Mouse (Mus musculus) neural tube, embryonic 13.5 days (tissue): ENCODE data around the gene Msrb1. TPM values are rescaled to one million over a fixed set of nuclear protein-coding genes. Genes with fewer than 3 reads are reported as not detected.
"Not testable (repeated sequence)": the region's sequence is repeated elsewhere in the genome, so short reads cannot be mapped to it uniquely, and the experiment has no call there.

Experiments used
- ATAC-seq: fragments of 200-750 bp; cut with Nextera tagmentation; 2 replicates; pipeline ENCODE4 v1.8.0; 2017; ENCODE audit warnings: low read depth, mild to moderate bottlenecking, moderate TSS enrichment, moderate library complexity
- H3K27ac ChIP-seq: fragments of 300-500 bp; sonication (generic); replicated peaks from 2 replicates; pipeline ENCODE4 v1.5.1; 2015; ENCODE audit warnings: moderate library complexity, mild to moderate bottlenecking, inconsistent platforms
- H3K27me3 ChIP-seq: fragments of 300-500 bp; sonication (generic); 2 replicates; pipeline ENCODE4 v1.6.1; 2015; ENCODE audit warnings: mild to moderate bottlenecking, inconsistent platforms
- H3K36me3 ChIP-seq: fragments of 300-500 bp; sonication (generic); 2 replicates; pipeline ENCODE4 v1.6.1; 2015; ENCODE audit warnings: mild to moderate bottlenecking, inconsistent platforms
- H3K4me1 ChIP-seq: fragments of 300-500 bp; sonication (generic); replicated peaks from 2 replicates; pipeline ENCODE4 v1.6.1; 2015; ENCODE audit warnings: inconsistent platforms
- H3K4me2 ChIP-seq: fragments of 300-500 bp; sonication (generic); 2 replicates; pipeline ENCODE4 v1.6.1; 2015; ENCODE audit warnings: inconsistent platforms, mild to moderate bottlenecking, moderate library complexity
- H3K4me3 ChIP-seq: fragments of 300-500 bp; sonication (generic); 2 replicates; pipeline ENCODE4 v1.5.1; 2015; ENCODE audit warnings: mild to moderate bottlenecking, inconsistent platforms
- H3K9ac ChIP-seq: fragments of 300-500 bp; sonication (generic); 2 replicates; pipeline ENCODE4 v1.6.1; 2015; ENCODE audit warnings: moderate library complexity, mild to moderate bottlenecking, inconsistent platforms
- H3K9me3 ChIP-seq: fragments of 300-500 bp; sonication (generic); 2 replicates; pipeline ENCODE4 v1.6.1; 2016; ENCODE audit warnings: inconsistent platforms
- WGBS: fragments of 180-500 bp; shearing (Covaris S2); methylation state at CpG from one replicate; pipeline ENCODE4 v1.1.7; 2015; 5-methylcytosine and 5-hydroxymethylcytosine counted together
- polyA plus RNA-seq: library from polyadenylated mRNA; unstranded; fragments of >200 nt; fragmentation: Nextera tagmentation; extraction: Ambion mirVana; gene quantifications from 2 replicates; pipeline ENCODE4 v1.2.1, GENCODE M21; 2015

Msrb1 gene
- polyA plus RNA-seq, 1 experiment from 2014 or later = 29.4 TPM

GRCm38 (mm10) chr17:24705821-24706220 lies 30.6 kb upstream of the Msrb1 start:
- no peak for ATAC-seq
- H3K36me3 ChIP-seq = peaks cover 44% of the 10 kb centered on the region
- WGBS = 98% methylated on average over 3 of the region's 3 CpGs
- H3K4me2 ChIP-seq = peak overlapping the region; percentile 87; the same call in 1 of the 2 replicates
- no peak overlapping the region for H3K4me3 ChIP-seq
- no peak overlapping the region for H3K9ac ChIP-seq
- H3K4me1 ChIP-seq = peaks cover 20% of the 10 kb centered on the region
- no peak overlapping the region for H3K27ac ChIP-seq
- no peaks in the 10 kb centered on the region for H3K27me3 ChIP-seq
- no peaks in the 10 kb centered on the region for H3K9me3 ChIP-seq

DNA sequence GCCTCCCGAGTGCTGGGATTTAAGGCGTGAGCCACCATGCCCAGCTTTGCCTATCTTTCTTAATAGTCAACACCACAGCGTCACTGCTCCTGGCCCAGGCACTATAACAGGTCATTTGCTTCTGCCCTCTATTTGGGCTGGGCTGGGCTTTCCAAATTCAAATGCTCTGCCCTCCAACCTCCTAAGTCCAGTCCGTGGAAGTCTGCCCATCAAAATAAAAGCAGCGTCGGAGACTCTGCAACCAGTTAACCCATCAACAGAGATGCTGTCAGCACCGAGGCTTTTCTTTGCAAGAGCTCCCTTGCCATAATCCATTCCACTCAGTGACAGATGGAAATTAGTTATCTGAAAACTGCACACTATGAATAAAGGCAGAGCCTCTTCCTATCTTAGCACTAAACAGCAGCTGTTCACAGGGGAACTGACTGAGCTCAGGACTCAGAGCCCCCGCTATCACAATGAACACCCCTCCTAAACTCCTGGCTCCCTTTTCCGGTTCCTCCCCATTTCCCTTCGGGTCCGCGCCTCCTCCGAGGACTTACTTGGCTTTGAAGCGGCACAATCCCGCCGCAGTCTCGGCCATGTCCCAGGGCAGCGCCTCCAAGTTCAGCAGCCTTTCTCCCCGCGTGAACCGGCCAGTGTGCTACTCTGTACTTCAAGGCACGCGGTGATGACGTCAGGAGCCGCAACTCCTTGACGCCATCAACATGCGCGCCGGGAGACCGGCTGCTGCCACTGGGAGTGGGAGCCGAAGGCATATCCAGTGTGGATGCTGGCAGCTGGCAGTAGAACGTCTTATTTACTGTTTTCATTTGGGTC lies 29.3 kb upstream of the Msrb1 start, which contains the start of gene Tbl3:
TSS of gene Tbl3 (minus strand) at position 679 of the 819 bp plus-strand sequence.
- Histone ChIP-seq H3K27ac (peak within 1 kb of the TSS; percentile 83), H3K4me2 (peak within 1 kb of the TSS; percentile 87), H3K9ac (peak within 1 kb of the TSS; percentile 84), H3K27me3 (no peaks in the 10 kb centered on the region), H3K4me1 (peaks cover 20% of the 10 kb centered on the region), H3K9me3 (no peaks in the 10 kb centered on the region), H3K4me3 (peak within 1 kb of the TSS; percentile 82), H3K36me3 (peaks cover 30% of the 10 kb centered on the region)
- 3% methylated on average over 32 of the region's 32 CpGs for WGBS
- ATAC-seq = peak; percentile 85

- Histone ChIP-seq H3K9ac (peak overlapping the region; percentile 84), H3K4me3 (peak overlapping the region; percentile 82), H3K27me3 (no peaks in the 10 kb centered on the region), H3K4me2 (peak overlapping the region; percentile 87), H3K36me3 (peaks cover 23% of the 10 kb centered on the region), H3K9me3 (no peaks in the 10 kb centered on the region), H3K4me1 (peaks cover 20% of the 10 kb centered on the region), H3K27ac (peak overlapping the region; percentile 83)
- WGBS = 7% methylated on average over 24 of the region's 24 CpGs
- ATAC-seq = peak; percentile 47; the same call in 1 of the 2 replicates
These were observed 28.5 kb upstream of the Msrb1 start for GRCm38 (mm10) chr17:24707801-24708425.

- Histone ChIP-seq H3K36me3 (peaks cover 20% of the 10 kb centered on the region), H3K27ac (no peak overlapping the region), H3K27me3 (no peaks in the 10 kb centered on the region), H3K4me2 (0 out of 2 replicates have a peak overlapping the region, but pooled peaks have one; percentile 87), H3K9me3 (no peaks in the 10 kb centered on the region), H3K4me3 (no peak overlapping the region), H3K4me1 (peaks cover 20% of the 10 kb centered on the region), H3K9ac (no peak overlapping the region)
- no peak for ATAC-seq
- 32% methylated on average over 2 of the region's 2 CpGs for WGBS
These were observed 27.8 kb upstream of the Msrb1 start for GRCm38 (mm10) chr17:24708646-24709045.

GRCm38 (mm10) chr17:24715556-24715955 lies 20.9 kb upstream of the Msrb1 start:
- Histone ChIP-seq H3K27ac (no peak overlapping the region), H3K4me1 (peaks cover 11% of the 10 kb centered on the region), H3K9me3 (no peaks in the 10 kb centered on the region), H3K9ac (no peak overlapping the region), H3K4me2 (no peak overlapping the region), H3K4me3 (no peak overlapping the region), H3K36me3 (peaks cover 20% of the 10 kb centered on the region), H3K27me3 (no peaks in the 10 kb centered on the region)
- WGBS = 49% methylated on average over 6 of the region's 6 CpGs
- ATAC-seq = no peak

DNA sequence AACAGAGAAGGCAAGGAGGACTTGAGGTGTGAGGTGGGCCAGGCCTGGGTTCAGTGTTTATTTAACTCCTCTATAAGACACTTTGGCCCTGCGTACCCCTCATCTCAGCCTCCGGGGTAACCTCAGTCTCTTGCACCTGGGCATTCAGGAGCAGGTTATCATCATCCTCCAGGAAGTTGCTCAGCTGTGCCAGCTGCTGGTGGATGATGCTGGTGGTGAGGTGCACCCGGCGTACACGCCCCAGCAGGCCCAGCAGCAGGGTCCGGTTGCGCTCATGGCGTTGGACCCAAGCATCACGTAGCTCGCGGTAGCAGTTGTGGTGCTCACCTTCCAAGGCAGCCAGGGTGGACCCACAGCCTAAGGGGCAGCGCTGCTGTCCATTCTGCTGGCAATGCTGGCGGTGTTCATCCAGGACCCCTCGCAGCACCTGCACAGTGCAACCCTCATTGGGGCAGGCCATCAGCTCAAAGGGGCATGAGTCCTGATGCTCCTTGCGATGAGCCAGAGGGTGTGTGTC lies 20.2 kb upstream of the Msrb1 start:
- H3K4me3 ChIP-seq = no peak overlapping the region
- no peak overlapping the region for H3K4me2 ChIP-seq
- ATAC-seq = no peak
- H3K9me3 ChIP-seq = no peaks in the 10 kb centered on the region
- H3K27me3 ChIP-seq = no peaks in the 10 kb centered on the region
- peaks cover 16% of the 10 kb centered on the region for H3K4me1 ChIP-seq
- no peak overlapping the region for H3K9ac ChIP-seq
- H3K36me3 ChIP-seq = peaks cover 22% of the 10 kb centered on the region
- H3K27ac ChIP-seq = no peak overlapping the region
- 95% methylated on average over 15 of the region's 15 CpGs for WGBS

GRCm38 (mm10) chr17:24717943-24718342 lies 18.5 kb upstream of the Msrb1 start, which contains the start of the genes Rnf151 and Rps2:
Rnf151 (minus strand) TSS chr17:24718063.
Rps2 (plus strand) TSS chr17:24718116.
- WGBS = 77% methylated on average over 4 of the region's 4 CpGs
- Histone ChIP-seq H3K4me1 (peaks cover 33% of the 10 kb centered on the region), H3K27me3 (no peaks in the 10 kb centered on the region), H3K9ac (peak within 1 kb of the TSS; percentile 92), H3K36me3 (peaks cover 38% of the 10 kb centered on the region), H3K27ac (no peak within 1 kb of the TSS), H3K9me3 (no peaks in the 10 kb centered on the region), H3K4me2 (peak within 1 kb of the TSS; percentile 67), H3K4me3 (peak within 1 kb of the TSS; percentile 87)
- ATAC-seq = no peak

- H3K4me3 ChIP-seq = peak overlapping the region; percentile 87
- H3K4me2 ChIP-seq = peak overlapping the region; percentile 67
- not testable (repeated sequence) for H3K27me3 ChIP-seq, H3K9me3 ChIP-seq, H3K27ac ChIP-seq, ATAC-seq
- H3K36me3 ChIP-seq = peaks cover 38% of the 10 kb centered on the region
- H3K4me1 ChIP-seq = peaks cover 42% of the 10 kb centered on the region
- H3K9ac ChIP-seq = peak overlapping the region; percentile 92
- WGBS = 66% methylated on average over 5 of the region's 5 CpGs
These were observed 17.5 kb upstream of the Msrb1 start for GRCm38 (mm10) chr17:24718938-24719337.

DNA sequence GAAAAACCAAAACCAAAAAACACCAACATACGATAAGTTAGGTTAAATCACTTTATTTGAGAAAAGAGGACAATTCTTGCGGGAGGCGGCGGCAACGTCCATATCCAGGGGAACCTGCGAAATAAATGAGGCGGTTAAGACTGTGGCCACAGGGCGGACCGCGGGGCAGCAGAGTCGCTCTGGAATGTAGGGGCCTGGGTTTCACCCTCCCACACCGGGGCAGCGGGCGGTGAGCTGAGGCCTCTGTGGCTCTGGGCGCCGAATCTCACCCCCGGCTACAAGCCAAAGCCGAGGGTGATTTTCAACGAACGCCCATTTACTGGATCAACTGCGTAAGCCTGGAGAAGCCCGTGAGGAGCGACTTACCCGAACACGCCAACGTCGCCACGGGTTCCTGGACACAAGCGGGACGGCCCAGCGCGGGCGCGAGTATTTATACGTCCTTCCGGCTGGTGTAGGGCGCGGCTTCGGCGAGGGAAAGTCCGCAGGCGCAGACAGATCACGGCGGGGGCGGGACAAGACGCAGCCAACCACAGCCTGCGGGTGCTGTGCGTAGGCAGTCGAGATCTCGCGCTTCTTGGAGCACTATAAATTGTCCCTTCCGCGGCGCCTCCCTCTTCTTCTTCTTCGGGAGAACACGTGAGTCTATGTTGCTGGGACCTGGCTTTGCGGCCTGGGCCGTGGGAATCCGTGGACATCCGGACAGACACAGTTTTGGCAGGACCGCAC lies 16.8 kb upstream of the Msrb1 start:
- under 1% methylated on average over 61 of the region's 61 CpGs for WGBS
- ATAC-seq = peak; percentile 97
- H3K4me3 ChIP-seq = peak overlapping the region; percentile 87
- H3K9me3 ChIP-seq = no peaks in the 10 kb centered on the region
- H3K27ac ChIP-seq = peak overlapping the region; percentile 88
- peak overlapping the region; percentile 92 for H3K9ac ChIP-seq
- H3K4me2 ChIP-seq = peak overlapping the region; percentile 78
- peaks cover 38% of the 10 kb centered on the region for H3K36me3 ChIP-seq
- peaks cover 42% of the 10 kb centered on the region for H3K4me1 ChIP-seq
- no peaks in the 10 kb centered on the region for H3K27me3 ChIP-seq

DNA sequence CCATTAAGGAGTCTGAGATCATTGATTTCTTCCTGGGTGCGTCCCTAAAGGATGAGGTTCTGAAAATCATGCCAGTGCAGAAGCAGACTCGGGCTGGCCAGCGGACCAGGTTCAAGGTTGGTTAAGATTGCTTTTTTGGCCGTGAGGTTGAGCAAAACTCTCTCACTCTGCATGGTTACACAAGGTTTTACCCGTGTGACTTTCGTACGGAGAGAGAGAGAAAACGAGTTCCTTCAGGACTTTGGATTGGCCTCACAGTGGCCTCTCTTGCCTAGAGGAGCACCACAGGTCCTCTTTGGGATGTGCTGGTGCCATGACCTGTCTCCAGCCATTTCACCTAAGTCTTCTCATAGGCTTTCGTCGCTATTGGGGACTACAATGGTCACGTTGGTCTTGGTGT lies 15.8 kb upstream of the Msrb1 start:
- H3K27ac ChIP-seq, H3K9me3 ChIP-seq, ATAC-seq, H3K27me3 ChIP-seq: not testable (repeated sequence)
- H3K9ac ChIP-seq = peak overlapping the region; percentile 91
- peak overlapping the region; percentile 87 for H3K4me3 ChIP-seq
- peaks cover 34% of the 10 kb centered on the region for H3K36me3 ChIP-seq
- H3K4me1 ChIP-seq = peaks cover 42% of the 10 kb centered on the region
- under 1% methylated on average over 11 of the region's 11 CpGs for WGBS
- H3K4me2 ChIP-seq = peak overlapping the region; percentile 78

- H3K9me3 ChIP-seq, H3K27ac ChIP-seq, ATAC-seq, H3K27me3 ChIP-seq: not testable (repeated sequence)
- H3K9ac ChIP-seq = peak overlapping the region; percentile 71
- H3K4me3 ChIP-seq = peak overlapping the region; percentile 87
- 65% methylated on average over 7 of the region's 7 CpGs for WGBS
- peaks cover 26% of the 10 kb centered on the region for H3K36me3 ChIP-seq
- H3K4me2 ChIP-seq = peak overlapping the region; percentile 78
- peaks cover 42% of the 10 kb centered on the region for H3K4me1 ChIP-seq
These were observed 15.0 kb upstream of the Msrb1 start for GRCm38 (mm10) chr17:24721383-24721955.
